Mouse (Mus musculus) myocyte (in vitro differentiated cells): ENCODE data around the gene Fhad1.

Experiments used
- E2F4 ChIP-seq: IDR thresholded peaks from one replicate; pipeline ENCODE4 v1.6.1; 2011; ENCODE audit warnings: mild to moderate bottlenecking, control low read depth, moderate library complexity; ENCODE audit not compliant: insufficient read depth
- MAX ChIP-seq: IDR thresholded peaks from one replicate; pipeline ENCODE4 v1.6.1; 2011; ENCODE audit warnings: low read depth, mild to moderate bottlenecking, control low read depth
- MYOD1 ChIP-seq, 3 experiments: IDR thresholded peaks; one replicate each; pipeline ENCODE4 v1.6.1; 2011; ENCODE audit warnings: control low read depth in 2 of 3, low read depth in 2 of 3, mild to moderate bottlenecking in 2 of 3, moderate library complexity in 1 of 3; ENCODE audit not compliant: insufficient read length in 2 of 3, control insufficient read depth in 1 of 3
- MYOG ChIP-seq, 3 experiments: IDR thresholded peaks; one replicate each; pipeline ENCODE4 v1.6.1; 2011; ENCODE audit warnings: control low read depth in 2 of 3, low read depth in 2 of 3, mild to moderate bottlenecking in 2 of 3; ENCODE audit not compliant: insufficient read length in 2 of 3, control insufficient read depth in 1 of 3, insufficient read depth in 1 of 3
- POLR2A ChIP-seq: IDR thresholded peaks from one replicate; pipeline ENCODE4 v1.6.1; 2011; ENCODE audit warnings: low read depth, mild to moderate bottlenecking, control low read depth, moderate library complexity; ENCODE audit not compliant: insufficient read length
- POLR2AphosphoS2 ChIP-seq: IDR thresholded peaks from one replicate; pipeline ENCODE4 v1.6.1; 2011; ENCODE audit warnings: low read depth, control low read depth; ENCODE audit not compliant: insufficient read length
- REST ChIP-seq: IDR thresholded peaks from one replicate; pipeline ENCODE4 v1.6.1; 2011; ENCODE audit warnings: mild to moderate bottlenecking, control low read depth, moderate library complexity; ENCODE audit not compliant: insufficient read depth, insufficient read length
- SRF ChIP-seq: IDR thresholded peaks from one replicate; pipeline ENCODE4 v1.6.1; 2011; ENCODE audit warnings: low read depth; ENCODE audit not compliant: control insufficient read depth, insufficient read length
- TCF12 ChIP-seq: IDR thresholded peaks from one replicate; pipeline ENCODE4 v1.6.1; 2011; ENCODE audit warnings: mild to moderate bottlenecking, control low read depth; ENCODE audit not compliant: poor library complexity, insufficient read depth, severe bottlenecking
- TCF3 ChIP-seq: IDR thresholded peaks from one replicate; pipeline ENCODE4 v1.6.1; 2011; ENCODE audit warnings: low read depth, control low read depth; ENCODE audit not compliant: insufficient read length
- USF1 ChIP-seq: IDR thresholded peaks from one replicate; pipeline ENCODE4 v1.6.1; 2011; ENCODE audit warnings: low read depth, mild to moderate bottlenecking, control low read depth, moderate library complexity

GRCm38 (mm10) chr4:141957740-141958139 is 57.1 kb downstream of the Fhad1 start:
- no peak for TF ChIP-seq POLR2A
- no peak for TF ChIP-seq E2F4
- no peak for TF ChIP-seq TCF3
- no peak for TF ChIP-seq POLR2AphosphoS2
- TF ChIP-seq TCF12: no peak
- TF ChIP-seq MYOG (IDR thresholded peaks at IDR 0.05; ENCODE audit: control insufficient read depth in 1 of 3, insufficient read depth in 1 of 3, insufficient read length in 2 of 3, low read depth in 2 of 3): no peak
- no peak for TF ChIP-seq MAX
- TF ChIP-seq USF1: no peak
- TF ChIP-seq SRF: no peak
- TF ChIP-seq MYOD1 (IDR thresholded peaks at IDR 0.05; ENCODE audit: control insufficient read depth in 1 of 3, insufficient read length in 2 of 3, low read depth in 2 of 3): no peak
- TF ChIP-seq REST: no peak
